Mouse (Mus musculus): ENCODE measurements around the gene Rps2.
A peak's percentile ranks its signal among the peaks of the same experiment; 100 is the strongest.

Gene Rps2

GRCm38 (mm10) chr17:24734513-24734912 lies 16.6 kb downstream of the Rps2 start:
- no peak for DNase-seq

- no peak for DNase-seq
These were observed 17.5 kb downstream of the Rps2 start for GRCm38 (mm10) chr17:24735446-24735845.

- DNase-seq = peak; percentile 99
These were observed 18.6 kb downstream of the Rps2 start, which contains the start of gene Msrb1 for GRCm38 (mm10) chr17:24736330-24737051. TSS of gene Msrb1 (plus strand) at chr17:24736642.

GRCm38 (mm10) chr17:24737135-24737810 lies 19.4 kb downstream of the Rps2 start:
- DNase-seq = peak; percentile 68

- peak; percentile 81 for DNase-seq
These were observed 20.3 kb downstream of the Rps2 start for GRCm38 (mm10) chr17:24738238-24738637.

- DNase-seq = no peak
These were observed 22.0 kb downstream of the Rps2 start for GRCm38 (mm10) chr17:24739926-24740325.

- DNase-seq = no peak
These were observed 24.4 kb downstream of the Rps2 start for GRCm38 (mm10) chr17:24742307-24742706.

- no peak for DNase-seq
These were observed 26.0 kb downstream of the Rps2 start for GRCm38 (mm10) chr17:24743896-24744295.

- DNase-seq = no peak
These were observed 26.5 kb downstream of the Rps2 start for GRCm38 (mm10) chr17:24744381-24744780.

- DNase-seq = peak; percentile 75
These were observed 27.9 kb downstream of the Rps2 start for GRCm38 (mm10) chr17:24745526-24746497.

GRCm38 (mm10) chr17:24746986-24747385 lies 29.1 kb downstream of the Rps2 start:
- DNase-seq = no peak

- no peak for DNase-seq
These were observed 33.6 kb downstream of the Rps2 start for GRCm38 (mm10) chr17:24751528-24751927.

GRCm38 (mm10) chr17:24752415-24753394 lies 34.8 kb downstream of the Rps2 start, which contains the start of gene Hs3st6:
TSS of gene Hs3st6 (plus strand) at chr17:24752988.
- DNase-seq = no peak

GRCm38 (mm10) chr17:24757394-24757793 lies 39.5 kb downstream of the Rps2 start:
- no peak for DNase-seq

GRCm38 (mm10) chr17:24761121-24761520 lies 43.2 kb downstream of the Rps2 start:
- DNase-seq = no peak

GRCm38 (mm10) chr17:24765016-24765905 lies 47.3 kb downstream of the Rps2 start:
- DNase-seq = no peak

- peak; percentile 61 for DNase-seq
These were observed 48.5 kb downstream of the Rps2 start for GRCm38 (mm10) chr17:24766266-24766875.

GRCm38 (mm10) chr17:24769146-24769545 lies 51.2 kb downstream of the Rps2 start:
- DNase-seq = no peak
